Mouse (Mus musculus) G1E (cell line): Measurements from ENCODE around the gene Pcare. TPM values are rescaled to one million over a fixed set of nuclear protein-coding genes. Genes with fewer than 3 reads are reported as not detected.

Experiments
- ATAC-seq: 2 replicates; pipeline ENCODE4 v1.8.0; 2016; ENCODE audit warnings: mild to moderate bottlenecking; ENCODE audit not compliant: insufficient number of reproducible peaks, poor library complexity, low FRiP score, severe bottlenecking; ENCODE audit errors: extremely low read depth
- DNase-seq: peaks from one replicate; pipeline ENCODE4 v3.0.0; 2012; ENCODE audit warnings: low spot score
- H3K27me3 ChIP-seq: 2 replicates; pipeline ENCODE4 v1.6.1; 2012; ENCODE audit warnings: mild to moderate bottlenecking, low read length, inconsistent platforms; ENCODE audit not compliant: insufficient read depth
- H3K36me3 ChIP-seq: replicated peaks from 2 replicates; pipeline ENCODE3; 2012; ENCODE audit warnings: mild to moderate bottlenecking, inconsistent platforms
- H3K4me1 ChIP-seq: 2 replicates; pipeline ENCODE4 v1.6.1; 2012; ENCODE audit warnings: low read depth, low read length, inconsistent platforms, mixed read lengths; ENCODE audit not compliant: insufficient read depth
- H3K4me3 ChIP-seq: 2 replicates; pipeline ENCODE4 v1.5.1; 2012; ENCODE audit warnings: low read depth, mild to moderate bottlenecking, inconsistent platforms, low read length, moderate library complexity, mixed read lengths
- H3K9me3 ChIP-seq: replicated peaks from 2 replicates; pipeline ENCODE4 v1.6.1; 2012; ENCODE audit warnings: inconsistent platforms
- CTCF ChIP-seq: IDR thresholded peaks from 2 replicates; pipeline ENCODE4 v1.5.1; 2012; ENCODE audit warnings: low read depth, low read length, inconsistent platforms, mixed read lengths
- GATA1 ChIP-seq: IDR thresholded peaks from 2 replicates; pipeline ENCODE4 v1.6.1; 2012; ENCODE audit warnings: borderline replicate concordance, low read length, inconsistent platforms, mixed read lengths
- GATA2 ChIP-seq: IDR thresholded peaks from 2 replicates; pipeline ENCODE4 v1.6.1; 2012; ENCODE audit warnings: low read depth, low read length, inconsistent platforms, borderline replicate concordance
- POLR2AphosphoS5 ChIP-seq: IDR thresholded peaks from 2 replicates; pipeline ENCODE4 v1.6.1; 2012; ENCODE audit warnings: low read depth, low read length, inconsistent platforms; ENCODE audit not compliant: insufficient replicate concordance
- TAL1 ChIP-seq: conservative IDR thresholded peaks from 2 replicates; pipeline ENCODE4 v1.6.1; 2012; ENCODE audit warnings: low read depth, low read length, inconsistent platforms, mixed read lengths
- polyA plus RNA-seq: library from polyadenylated mRNA; stranded (reverse); fragments of >175 nt; gene quantifications from 2 replicates; pipeline ENCODE4 v1.2.3, GENCODE M21; 2012
- total RNA-seq, 2 experiments: library from RNA; stranded (forward) in 1 of 2; stranded (reverse) in 1 of 2; fragments of 200-1000 nt in 1 of 2; fragments of >200 nt in 1 of 2; fragmentation: Nextera tagmentation in 1 of 2; gene quantifications; 2 replicates each; pipeline ENCODE4 v1.2.3; 2014 to 2017

Gene Pcare
- total RNA-seq (2014; fragmentation: Nextera tagmentation) = not detected in 2 replicates
- 0.06 and 0.22 TPM in 2 replicates for total RNA-seq (2017)
- polyA plus RNA-seq = not detected in 2 replicates

DNA sequence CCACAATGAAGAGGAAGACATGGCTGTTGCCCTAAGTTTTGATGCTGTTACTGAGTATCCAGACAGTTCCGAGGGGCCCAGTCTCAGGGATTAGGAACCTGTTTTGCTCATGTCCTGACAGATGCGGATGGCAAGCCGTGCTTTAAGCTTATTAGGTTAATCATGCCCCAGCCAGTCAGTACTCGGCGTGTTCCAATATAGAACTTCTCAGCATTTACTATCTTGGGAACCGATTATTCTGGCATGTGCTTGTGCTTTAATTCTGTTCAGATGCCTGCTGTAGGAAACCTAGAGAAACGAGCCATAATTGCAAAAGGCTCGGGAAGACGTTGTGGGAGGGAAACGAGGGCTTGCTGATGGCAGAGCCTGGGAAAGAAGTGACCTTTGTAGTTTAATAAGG is at the start of gene Pcare:
Gene Pcare, minus strand, starts transcription at position 64 of the 400 bp plus-strand sequence.
- Histone ChIP-seq H3K9me3 (peaks cover 60% of the 10 kb centered on the region), H3K4me1 (no peaks in the 10 kb centered on the region), H3K27me3 (no peaks in the 10 kb centered on the region), H3K36me3 (no peaks in the 10 kb centered on the region), H3K4me3 (no peak within 1 kb of the TSS)
- ATAC-seq (no peak), DNase-seq (no peak)
- no peak for TF ChIP-seq POLR2AphosphoS5
- no peak for TF ChIP-seq GATA1

- ATAC-seq (no peak), DNase-seq (no peak)
- Histone ChIP-seq H3K4me1 (no peaks in the 10 kb centered on the region), H3K9me3 (peaks cover 32% of the 10 kb centered on the region), H3K27me3 (no peaks in the 10 kb centered on the region), H3K4me3 (no peak overlapping the region), H3K36me3 (no peaks in the 10 kb centered on the region)
- no peak for TF ChIP-seq GATA2
These were observed 43.0 kb upstream of the Pcare start for GRCm38 (mm10) chr17:71795521-71796205.

GRCm38 (mm10) chr17:71791622-71792021 is 38.9 kb upstream of the Pcare start:
- no peak for ATAC-seq

GRCm38 (mm10) chr17:71791109-71791508 is 38.4 kb upstream of the Pcare start:
- Histone ChIP-seq H3K27me3 (no peaks in the 10 kb centered on the region), H3K4me1 (no peaks in the 10 kb centered on the region), H3K36me3 (no peaks in the 10 kb centered on the region), H3K4me3 (no peak overlapping the region), H3K9me3 (peaks cover 25% of the 10 kb centered on the region)
- TF ChIP-seq TAL1 (no peak), GATA2 (no peak), POLR2AphosphoS5 (no peak), GATA1 (no peak), CTCF (no peak)
- ATAC-seq (no peak), DNase-seq (no peak)

More at GRCm38 (mm10) chr17:71791622-71792021, 38.9 kb upstream of the Pcare start:
- TF ChIP-seq GATA1 = no peak
- no peak for TF ChIP-seq POLR2AphosphoS5
- no peak for TF ChIP-seq GATA2
- no peak for TF ChIP-seq TAL1
- TF ChIP-seq CTCF = no peak
- Histone ChIP-seq H3K36me3 (no peaks in the 10 kb centered on the region), H3K4me1 (no peaks in the 10 kb centered on the region), H3K4me3 (no peak overlapping the region), H3K9me3 (peaks cover 25% of the 10 kb centered on the region), H3K27me3 (no peaks in the 10 kb centered on the region)
- no peak for DNase-seq

- no peak for ATAC-seq
- no peak for DNase-seq
- Histone ChIP-seq H3K36me3 (no peaks in the 10 kb centered on the region), H3K4me3 (no peak overlapping the region), H3K27me3 (no peaks in the 10 kb centered on the region), H3K4me1 (no peaks in the 10 kb centered on the region), H3K9me3 (peaks cover 25% of the 10 kb centered on the region)
- TF ChIP-seq CTCF (no peak), POLR2AphosphoS5 (no peak), GATA2 (no peak), TAL1 (no peak), GATA1 (no peak)
These were observed 33.8 kb upstream of the Pcare start for GRCm38 (mm10) chr17:71786456-71786855.

DNA sequence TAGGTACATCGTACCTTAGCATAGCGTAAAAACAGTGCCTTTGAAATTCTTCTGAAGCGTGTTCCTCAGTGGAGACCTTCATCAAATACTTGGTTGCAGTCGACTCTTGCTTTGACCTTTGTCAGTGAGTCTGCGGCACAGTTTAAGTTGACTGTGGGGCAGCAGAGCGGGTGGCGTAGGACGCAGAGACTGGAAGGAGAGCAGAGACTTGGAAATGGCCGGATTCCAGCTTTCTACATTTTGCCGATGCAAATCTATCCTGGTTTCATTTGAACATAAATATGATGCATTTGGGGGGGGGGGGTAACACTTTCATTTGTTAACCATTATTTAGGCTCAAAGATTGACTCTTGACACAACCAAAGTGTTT is 30.7 kb upstream of the Pcare start:
- TF ChIP-seq POLR2AphosphoS5 (no peak), CTCF (no peak), TAL1 (no peak), GATA1 (no peak), GATA2 (no peak)
- Histone ChIP-seq H3K4me3 (no peak overlapping the region), H3K36me3 (no peaks in the 10 kb centered on the region)

DNA sequence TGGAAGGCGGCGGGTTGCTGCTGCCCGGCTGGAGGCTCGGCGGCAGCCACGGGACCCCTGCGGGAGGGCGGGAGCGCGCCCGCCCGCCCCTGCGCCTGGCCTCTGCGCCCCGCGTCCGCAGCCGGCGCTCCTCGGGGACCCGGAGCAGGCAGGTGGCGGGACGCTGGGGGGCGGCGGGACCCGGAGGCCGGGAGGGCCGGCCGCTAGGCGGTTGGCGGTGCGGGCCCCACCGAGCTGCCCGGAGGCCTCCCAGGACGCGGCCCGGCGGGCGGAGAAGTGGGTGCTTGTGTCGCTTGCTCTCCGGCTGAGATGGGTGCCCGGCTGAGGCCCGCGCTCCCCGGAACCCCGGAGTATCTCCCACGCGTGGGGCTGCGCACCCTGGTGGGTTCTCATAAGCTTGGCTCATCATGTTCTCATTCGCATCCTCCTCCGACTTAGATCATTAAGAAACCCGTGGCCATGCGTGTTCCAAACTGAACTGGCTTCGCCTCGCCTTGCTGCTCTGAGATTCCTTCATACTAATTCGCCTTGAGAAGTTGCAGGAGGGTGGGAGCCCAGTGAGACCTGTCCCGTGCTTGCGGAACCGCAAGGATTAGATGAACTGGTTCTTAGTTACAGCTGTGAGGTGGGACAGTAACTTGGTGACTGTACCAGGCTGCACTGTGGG is 30.1 kb upstream of the Pcare start:
- no peaks in the 10 kb centered on the region for H3K27me3 ChIP-seq
- no peak overlapping the region for H3K4me3 ChIP-seq
- H3K4me1 ChIP-seq = no peaks in the 10 kb centered on the region
- no peak for TF ChIP-seq CTCF
- no peak for TF ChIP-seq GATA2
- no peak for TF ChIP-seq TAL1
- TF ChIP-seq GATA1 = no peak
- TF ChIP-seq POLR2AphosphoS5 = no peak
- ATAC-seq = no peak
- no peaks in the 10 kb centered on the region for H3K36me3 ChIP-seq
- H3K9me3 ChIP-seq = peaks cover 43% of the 10 kb centered on the region
- no peak for DNase-seq

More for the DNA sequence above, 30.7 kb upstream of the Pcare start:
- no peak for ATAC-seq
- no peak for DNase-seq
- Histone ChIP-seq H3K4me1 (no peaks in the 10 kb centered on the region), H3K27me3 (no peaks in the 10 kb centered on the region), H3K9me3 (peaks cover 38% of the 10 kb centered on the region)
